Mouse (Mus musculus) liver, adult 2 months (tissue): Measurements from ENCODE around the gene Mib2.

Source experiments
- CTCF ChIP-seq: fragments of 200-500 bp; IDR thresholded peaks from 2 replicates; pipeline ENCODE4 v1.5.1; 2011; ENCODE audit warnings: low read depth, low read length, control low read depth
- POLR2A ChIP-seq: fragments of 200-500 bp; IDR thresholded peaks from 2 replicates; pipeline ENCODE4 v1.6.1; 2011; ENCODE audit warnings: low read length, control low read depth; ENCODE audit not compliant: insufficient read depth; ENCODE audit errors: extremely low read depth

DNA sequence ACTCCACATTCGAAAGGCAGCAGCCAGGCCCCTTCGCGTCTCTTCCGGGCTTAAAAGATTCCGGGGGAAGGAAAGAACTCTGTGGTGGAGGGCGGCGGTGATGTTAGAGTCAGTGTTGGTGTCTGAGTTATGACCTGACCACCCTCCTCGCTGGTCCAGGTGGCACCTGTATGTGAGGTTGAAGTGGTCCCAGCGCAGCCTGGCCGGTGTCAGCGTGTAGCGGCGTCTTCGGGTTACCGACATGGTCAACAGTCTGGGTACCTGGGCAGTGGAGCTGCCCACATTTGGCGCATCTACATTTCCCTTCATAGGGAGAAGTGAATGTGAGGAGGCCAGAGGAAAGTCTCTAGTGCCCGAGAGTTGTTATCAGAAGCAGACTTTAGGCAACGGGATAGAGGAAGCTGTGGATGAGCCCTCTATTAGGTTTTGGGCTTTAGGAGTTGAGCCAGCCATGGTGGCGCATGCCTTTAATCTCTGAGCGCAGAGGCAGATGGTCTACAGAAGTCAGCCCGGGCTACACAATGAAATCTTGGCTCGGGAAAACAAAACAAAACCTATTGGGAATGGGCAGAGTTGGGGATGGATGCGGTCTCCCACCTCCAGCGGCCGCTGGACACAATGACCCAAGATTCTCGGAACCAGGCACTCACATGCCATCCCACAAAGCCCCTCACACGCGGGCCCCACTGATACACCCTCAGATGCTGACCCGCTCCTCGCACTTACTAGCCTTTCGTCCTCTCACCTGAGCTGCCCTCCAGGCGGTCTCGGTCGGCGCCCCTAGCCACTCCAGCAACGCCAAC is 16.5 kb downstream of the Mib2 start:
- no peak for TF ChIP-seq CTCF
- TF ChIP-seq POLR2A = no peak
